Mouse (Mus musculus) hindlimb bud, embryonic 11.5 days (tissue): ENCODE results near the gene Cntf.
"Not testable (repeated sequence)": the region's sequence is repeated elsewhere in the genome, so short reads cannot be mapped to it uniquely, and the experiment has no call there.

Experiments used
- DNase-seq: peaks from one replicate; pipeline ENCODE4 v3.0.0-alpha.2; 2012; ENCODE audit warnings: low read depth, low spot score; ENCODE audit errors: extremely low spot score

The Cntf gene

GRCm38 (mm10) chr19:12770888-12771287 lies 5.5 kb upstream of the Cntf start:
- no peak for DNase-seq

- DNase-seq = no peak
Observed at GRCm38 (mm10) chr19:12762212-12763130, 3.0 kb downstream of the Cntf start.

GRCm38 (mm10) chr19:12759656-12760055 lies 5.8 kb downstream of the Cntf start:
- DNase-seq = no peak

GRCm38 (mm10) chr19:12758936-12759478 lies 6.4 kb downstream of the Cntf start:
- no peak for DNase-seq

- DNase-seq = no peak
Observed at GRCm38 (mm10) chr19:12756286-12756685, 9.1 kb downstream of the Cntf start.

- DNase-seq = no peak
Observed at GRCm38 (mm10) chr19:12731950-12732349, 33.5 kb downstream of the Cntf start.

GRCm38 (mm10) chr19:12731036-12731435 lies 34.4 kb downstream of the Cntf start:
- no peak for DNase-seq

GRCm38 (mm10) chr19:12725851-12726250 lies 39.6 kb downstream of the Cntf start:
- no peak for DNase-seq

- DNase-seq = no peak
Observed at GRCm38 (mm10) chr19:12722308-12722707, 43.1 kb downstream of the Cntf start.

GRCm38 (mm10) chr19:12721596-12721995 lies 43.8 kb downstream of the Cntf start:
- not testable (repeated sequence) for DNase-seq

- DNase-seq = not testable (repeated sequence)
Observed at GRCm38 (mm10) chr19:12720919-12721318, 44.5 kb downstream of the Cntf start.

- DNase-seq = no peak
Observed at GRCm38 (mm10) chr19:12720463-12720862, 45.0 kb downstream of the Cntf start.

GRCm38 (mm10) chr19:12719189-12719588 lies 46.2 kb downstream of the Cntf start:
- no peak for DNase-seq
